Mouse (Mus musculus) fibroblast of lung, adult 2 months (primary cell): ENCODE results near the gene Xdh.
"Not testable (repeated sequence)": the region's sequence is repeated elsewhere in the genome, so short reads cannot be mapped to it uniquely, and the experiment has no call there.

Source experiments
- DNase-seq: peaks from one replicate; pipeline ENCODE4 v3.0.0-alpha.2; 2011; ENCODE audit warnings: low read depth

The Xdh gene

DNA sequence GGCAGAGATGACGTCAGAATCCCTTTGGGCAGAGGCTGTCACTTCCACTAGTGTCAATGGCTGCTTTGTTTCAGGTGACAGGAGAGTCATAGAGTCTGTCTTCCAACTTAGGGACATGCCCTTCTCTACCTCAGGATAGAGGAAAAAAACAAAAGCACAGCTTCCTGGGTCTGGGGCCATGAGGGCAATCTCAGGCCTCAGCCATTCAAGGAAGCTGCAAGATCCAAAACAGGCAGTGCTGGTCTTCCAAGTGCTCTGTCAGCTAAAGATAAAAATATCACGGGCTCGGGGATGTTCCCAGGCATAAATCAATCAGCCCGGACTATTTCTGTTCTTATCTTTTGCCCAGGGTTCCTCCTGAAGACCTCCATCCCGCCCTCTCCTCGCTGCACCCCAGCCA is 68.7 kb downstream of the Xdh start:
- no peak for DNase-seq

DNA sequence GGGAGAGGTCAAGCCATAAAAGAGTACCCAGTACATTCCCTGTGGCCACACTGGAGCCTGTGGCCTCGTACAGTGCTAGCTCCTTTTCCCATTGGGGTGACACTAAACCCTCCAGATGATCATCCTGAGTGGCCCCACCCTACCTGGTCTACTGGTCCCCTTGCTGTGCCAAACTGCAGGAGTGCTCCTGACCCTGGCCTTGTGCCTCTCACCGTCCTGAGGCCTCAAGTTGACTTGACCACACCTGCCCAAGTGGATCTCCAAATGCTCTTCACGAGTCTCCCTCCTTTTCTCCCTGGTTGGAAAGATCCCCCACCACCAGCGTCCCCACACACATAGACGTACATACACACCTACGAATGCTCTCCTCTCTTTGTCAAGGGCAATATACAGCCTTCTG is 69.7 kb downstream of the Xdh start:
- DNase-seq = no peak

DNA sequence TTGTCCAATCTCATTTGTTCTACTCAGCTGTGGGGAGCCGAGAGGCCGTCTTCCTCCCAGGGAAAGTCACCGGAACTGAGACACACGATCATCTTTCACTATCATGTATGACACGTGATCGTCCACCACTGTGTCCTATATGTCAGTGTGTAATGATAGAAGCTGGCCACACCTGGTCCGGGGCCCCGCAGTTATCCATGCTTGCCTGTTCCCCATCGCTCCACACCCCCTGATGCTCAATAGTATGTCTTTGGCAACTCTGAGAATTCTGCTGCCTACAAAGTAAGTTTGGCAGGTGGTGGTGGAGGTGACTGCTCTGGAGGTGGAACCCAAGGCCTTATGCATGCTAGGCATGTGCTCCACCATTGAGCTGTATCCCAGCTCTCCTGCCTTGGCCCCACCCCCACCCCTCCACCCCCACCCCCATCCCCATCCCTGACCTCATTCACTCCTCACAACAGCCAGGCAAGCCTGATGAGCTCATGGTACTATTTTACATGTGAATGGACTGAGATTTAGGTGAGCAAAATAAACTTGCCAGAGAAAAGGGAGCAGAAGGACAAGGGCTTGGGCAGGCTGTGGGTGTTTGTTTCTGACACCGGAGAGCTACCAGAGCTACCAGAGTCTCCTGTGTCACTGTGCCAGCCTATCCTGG is 70.6 kb downstream of the Xdh start:
- DNase-seq = no peak

- DNase-seq = no peak
Observed at GRCm38 (mm10) chr17:73875674-73876073, 74.3 kb downstream of the Xdh start.

DNA sequence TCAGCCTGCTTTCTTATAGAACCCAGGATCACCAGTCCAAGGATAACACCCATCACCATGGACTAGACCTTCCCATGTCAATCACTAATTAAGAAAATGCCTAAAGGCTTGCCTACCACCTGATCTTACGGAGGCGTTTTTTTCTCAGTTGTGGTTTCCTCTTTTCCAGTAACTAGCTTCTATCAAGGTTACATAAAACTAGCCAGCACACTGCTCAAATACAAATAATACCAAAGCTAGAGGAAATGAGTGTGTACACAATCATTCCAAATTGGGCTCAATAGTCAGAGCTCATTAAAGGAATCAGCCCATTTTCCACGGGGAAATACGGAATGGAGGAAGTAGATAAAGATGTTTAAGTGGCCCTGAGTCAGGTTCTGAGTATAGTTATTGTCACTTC is 74.7 kb downstream of the Xdh start:
- DNase-seq = no peak

DNA sequence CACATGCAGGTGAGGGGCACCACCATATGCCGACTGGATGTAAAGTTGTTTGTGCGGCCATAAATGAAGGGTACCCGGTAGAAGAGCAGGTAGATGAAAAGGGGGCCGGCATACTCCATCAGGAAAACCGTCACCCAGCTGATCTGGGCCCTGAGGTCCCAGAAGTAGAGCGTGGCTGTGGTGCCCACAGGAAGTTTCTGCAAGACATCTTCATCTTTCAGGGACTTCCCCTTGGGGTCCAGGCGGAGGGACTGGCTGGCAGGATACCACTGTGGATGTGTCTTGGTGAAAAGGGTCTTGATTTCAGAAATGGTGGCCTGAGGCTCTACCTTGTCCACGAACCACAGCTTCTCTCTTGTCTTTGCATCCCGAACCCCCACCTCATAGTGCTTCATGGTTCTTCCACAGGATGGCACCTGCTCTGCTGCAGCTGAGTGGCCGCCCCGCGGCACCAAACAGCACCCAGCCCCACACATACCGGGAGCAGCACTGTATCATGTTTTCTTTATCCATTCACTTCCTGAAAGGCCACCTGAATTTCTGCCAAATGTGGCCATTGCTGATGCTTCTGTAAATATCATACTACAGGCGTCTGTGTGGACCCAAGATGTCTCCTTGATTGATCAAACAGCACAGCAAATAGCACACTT is 78.9 kb downstream of the Xdh start:
- no peak for DNase-seq

GRCm38 (mm10) chr17:73869008-73869685 is 80.8 kb downstream of the Xdh start:
- no peak for DNase-seq

GRCm38 (mm10) chr17:73853717-73854116 is 96.3 kb downstream of the Xdh start:
- no peak for DNase-seq

DNA sequence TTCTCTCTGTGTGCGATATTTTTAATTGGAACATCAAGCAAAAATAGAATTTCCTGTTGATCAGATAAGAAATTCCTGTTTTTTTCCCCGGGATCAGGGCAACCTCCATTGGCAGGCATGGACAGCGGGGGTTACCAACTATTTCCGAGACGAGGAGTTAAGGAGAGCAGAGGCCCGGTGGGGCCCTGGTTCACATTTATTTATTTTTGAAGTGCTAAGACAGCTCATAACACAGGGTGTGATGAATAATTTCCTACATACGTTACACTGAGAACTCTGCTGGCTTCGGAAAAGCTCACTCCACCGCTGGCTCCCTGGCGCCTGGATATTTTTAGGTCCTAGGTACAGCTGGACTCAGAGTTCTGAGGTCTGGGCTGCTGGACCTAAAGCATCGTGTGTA is 97.0 kb downstream of the Xdh start:
- DNase-seq = no peak

DNA sequence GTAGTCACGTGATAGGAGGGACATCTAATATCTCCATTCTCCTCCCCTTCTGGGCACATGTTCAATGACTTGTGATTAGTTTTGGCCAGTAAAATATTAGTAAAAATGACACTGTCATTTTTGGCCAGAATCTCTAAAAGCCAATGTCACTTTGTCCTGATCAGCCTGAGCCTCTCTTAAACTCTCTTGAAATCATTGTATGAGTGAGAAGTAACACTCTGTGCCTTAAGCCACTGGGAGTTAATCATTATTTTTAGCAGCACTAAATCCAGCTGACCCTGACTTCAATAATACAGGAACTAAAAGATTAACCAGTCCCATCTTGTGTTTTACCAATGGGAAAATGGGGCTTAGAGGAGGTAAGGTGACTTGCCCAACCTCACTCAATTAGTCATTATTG is 102.6 kb downstream of the Xdh start:
- DNase-seq = no peak

GRCm38 (mm10) chr17:73845632-73846031 is 104.4 kb downstream of the Xdh start:
- no peak for DNase-seq

DNA sequence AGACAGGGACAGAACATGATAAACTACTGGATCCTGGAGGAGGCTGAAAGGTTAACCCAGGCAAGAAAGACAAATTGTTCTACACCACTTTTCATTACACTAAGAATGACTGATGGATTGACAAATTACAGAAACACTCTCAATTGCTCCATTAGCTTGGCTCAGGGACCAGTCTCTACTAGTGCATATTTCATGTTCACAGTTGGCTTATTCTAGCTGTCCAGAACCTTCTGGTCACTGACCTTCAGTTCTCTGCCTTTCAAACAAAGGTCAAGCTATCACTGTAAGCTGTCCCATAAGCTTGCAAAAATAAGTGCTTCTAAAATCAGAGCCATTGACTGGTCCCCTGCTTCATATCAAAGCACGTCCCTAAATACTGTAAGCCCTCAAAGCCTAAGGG is 107.0 kb downstream of the Xdh start:
- DNase-seq = no peak

DNA sequence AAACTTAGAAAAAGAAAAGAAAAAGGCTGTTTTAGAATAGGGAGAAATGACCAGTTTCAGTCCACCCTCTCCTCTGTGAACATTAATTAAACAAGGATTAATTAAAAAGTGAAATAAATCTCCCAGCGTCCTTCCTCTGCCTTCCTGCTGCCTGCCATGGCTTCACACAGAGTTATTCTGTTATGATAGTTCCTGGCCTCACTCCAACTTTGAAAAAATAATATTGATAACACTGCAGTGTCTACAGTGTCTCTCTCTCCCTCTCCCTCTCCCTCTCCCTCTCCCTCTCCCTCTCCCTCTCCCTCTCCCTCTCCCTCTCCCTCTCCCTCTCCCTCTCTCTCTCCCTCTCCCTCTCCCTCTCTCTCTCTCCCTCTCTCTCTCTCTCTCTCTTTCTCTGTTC is 110.1 kb downstream of the Xdh start:
- not testable (repeated sequence) for DNase-seq

DNA sequence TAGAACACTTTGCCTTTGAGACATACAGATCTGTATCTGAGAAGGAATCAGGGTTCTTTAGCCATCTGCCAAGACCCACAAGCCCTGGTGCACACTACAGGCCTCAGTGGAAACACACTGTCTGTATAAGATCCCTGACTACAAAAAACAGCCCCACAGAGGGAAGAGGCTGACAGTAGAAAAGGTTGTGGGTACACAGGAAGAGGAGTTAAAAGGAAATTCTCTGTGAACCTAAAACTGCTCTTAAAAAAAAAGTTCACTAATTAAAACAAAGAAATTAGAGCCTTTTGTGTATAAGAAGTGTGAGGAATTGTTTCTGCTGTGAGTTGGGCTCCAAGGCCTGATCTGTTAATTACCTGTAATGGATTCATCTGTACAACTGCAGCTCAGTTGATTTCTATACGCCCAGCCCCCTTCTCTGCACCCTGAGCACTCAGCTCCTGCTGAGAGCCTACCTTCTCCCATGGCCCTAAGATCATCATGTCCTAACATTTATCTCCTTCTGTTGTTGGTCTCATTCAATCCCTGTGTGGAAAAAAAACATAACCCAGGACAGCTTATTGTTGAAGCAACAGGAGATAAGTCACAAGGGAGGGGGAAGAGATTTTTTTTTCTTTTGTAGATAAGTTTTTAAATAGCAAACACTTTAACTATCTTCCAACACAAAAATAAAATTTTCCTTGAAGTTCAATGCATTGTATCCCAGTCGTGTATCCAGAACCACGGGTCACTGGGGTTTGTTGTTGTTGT is 110.7 kb downstream of the Xdh start:
- DNase-seq = no peak

DNA sequence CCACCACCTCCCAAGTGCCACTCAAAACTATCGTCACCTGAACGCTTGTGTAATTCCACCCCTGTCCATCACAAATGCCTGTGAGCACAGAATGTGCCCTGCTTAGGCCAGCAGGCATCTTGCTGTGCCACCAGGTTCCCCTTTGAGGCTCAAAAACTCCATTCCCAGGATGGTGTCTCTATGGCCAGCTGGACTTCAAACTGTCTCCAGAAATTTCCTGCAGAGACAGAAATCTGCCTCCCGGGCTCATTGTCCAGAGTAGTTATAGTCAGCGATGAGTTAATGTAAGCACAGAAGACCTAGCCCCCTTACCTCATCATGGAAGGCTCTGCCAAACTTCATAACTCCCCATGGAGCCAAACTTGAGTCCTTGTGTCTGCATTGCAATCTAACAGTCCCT is 112.8 kb downstream of the Xdh start:
- no peak for DNase-seq

DNA sequence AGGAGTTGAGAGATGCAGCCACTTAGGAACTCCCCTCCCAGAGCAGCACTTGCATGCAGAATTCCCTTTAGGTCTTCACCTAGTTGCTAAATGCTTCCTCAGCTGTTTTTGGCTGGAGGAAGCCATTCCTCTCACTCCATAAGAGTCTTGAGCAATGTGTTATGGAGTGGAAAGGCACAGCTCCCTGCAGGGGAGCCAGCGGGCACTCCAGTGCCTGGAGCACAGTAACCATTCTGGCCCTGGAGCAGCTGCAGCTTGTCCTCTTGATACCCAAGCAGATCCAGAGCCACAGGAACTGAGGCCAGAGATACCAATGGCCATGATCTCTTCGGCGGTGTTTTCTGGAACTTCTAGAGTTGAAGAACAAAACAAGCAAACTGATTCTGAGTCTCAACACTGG is 113.4 kb downstream of the Xdh start:
- DNase-seq = no peak
